14 mouse cellular contexts compared by ENCODE assay signal in the genomic region with DNA sequence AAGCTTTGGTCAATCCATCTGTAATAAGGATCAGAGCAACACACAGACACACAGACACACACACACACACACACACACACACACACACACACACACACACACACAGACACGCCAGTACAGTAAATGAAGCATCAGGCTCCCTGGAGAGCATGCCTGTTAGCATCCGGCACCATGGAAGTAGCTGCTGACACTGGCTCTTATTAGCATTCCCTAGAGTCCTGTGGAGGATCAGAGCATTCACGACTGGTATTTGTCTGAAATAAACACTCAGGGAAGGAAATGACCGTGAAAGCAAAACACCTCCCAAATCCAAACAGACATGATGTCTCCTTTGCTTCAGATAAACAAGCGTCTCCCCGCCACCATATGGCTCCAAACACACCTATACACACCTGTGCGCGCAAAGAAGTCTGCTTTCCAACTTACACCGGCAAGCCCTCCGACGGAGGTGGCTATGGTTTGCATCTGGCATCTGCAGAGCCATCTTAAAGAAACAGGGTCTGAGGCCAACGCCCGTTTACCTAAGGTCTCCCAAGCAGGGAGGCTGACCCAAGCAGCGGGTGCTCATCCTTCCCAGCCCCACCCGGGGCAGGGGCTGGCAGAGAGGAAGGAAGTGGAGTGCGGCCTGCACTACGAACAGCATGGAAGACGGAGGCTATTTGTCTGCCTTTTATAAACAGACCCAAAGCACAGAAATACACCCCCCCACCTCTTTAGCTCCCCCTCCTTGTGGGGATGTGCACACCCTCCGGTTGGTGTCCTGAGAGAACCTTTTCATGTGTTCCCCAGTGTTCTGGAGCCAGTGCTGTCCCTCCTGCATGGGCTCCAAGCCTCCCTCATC. TPM values are rescaled to one million over a fixed set of nuclear protein-coding genes. Genes with fewer than 3 reads are reported as not detected.
DNase-seq lines count a peak whose midpoint lies in the region; ATAC-seq and TF ChIP-seq lines count a peak whose summit lies in the region.
"Had no signal": no experiment of that assay in that cellular context is flagged by ENCODE, and none has a peak within 500 bp of the region (broad histone marks: within the 10 kb centered on the region; RNA-seq: fewer than 3 reads in every experiment).

No protein-coding gene starts in this region.

- DNase-seq in gastrocnemius, adult 18-20 months (ENCODE audit: low spot score), result peak; percentile 3
- no peak for DNase-seq in gastrocnemius, postnatal 4 days (ENCODE audit: low spot score in 2 of 2)
- peak; percentile 50 for DNase-seq in midbrain, embryonic 14.5 days
- peak; percentile 10 for DNase-seq in naive thymus-derived CD4-positive, alpha-beta T cell, adult 2 months (ENCODE audit: low read depth)
- no peak for DNase-seq in layer of hippocampus, adult 2 months (ENCODE audit: low spot score in 2 of 2)
- DNase-seq: adrenal gland, postnatal 25 days; cerebellum, adult 9-11 months; gastrocnemius, postnatal 10 days; kidney, postnatal 36 days; left cerebral cortex, postnatal 4 days had no signal

- no peak overlapping the region for H3K4me3 ChIP-seq in midbrain, embryonic 14.5 days (replicated peaks; ENCODE audit: low read depth, low read length)
- H3K4me3 ChIP-seq in midbrain, embryonic 15.5 days, result no peak overlapping the region
- H3K4me3 ChIP-seq in limb, embryonic 13.5 days, result no peak overlapping the region
- no peak overlapping the region for H3K4me3 ChIP-seq in layer of hippocampus, adult 2 months
- H3K4me3 ChIP-seq: megakaryocyte, embryonic 14.5 days had no signal

- no peak for TF ChIP-seq CTCF in layer of hippocampus, adult 2 months (conservative IDR thresholded peaks at IDR 0.05)

- no peak overlapping the region for H3K9ac ChIP-seq in midbrain, embryonic 14.5 days (replicated peaks; ENCODE audit: low read length)
- no peak overlapping the region for H3K9ac ChIP-seq in midbrain, embryonic 15.5 days
- 0 out of 2 replicates have a peak overlapping the region, but pooled peaks have one; percentile 13 for H3K9ac ChIP-seq in limb, embryonic 13.5 days

- WGBS in midbrain, embryonic 14.5 days, result 69% methylated on average over 19 of the region's 19 CpGs
- WGBS in midbrain, embryonic 15.5 days, result 63% methylated on average over 19 of the region's 19 CpGs
- WGBS in limb, embryonic 13.5 days, result 54% methylated on average over 19 of the region's 19 CpGs

- no peaks in the 10 kb centered on the region for H3K27me3 ChIP-seq in midbrain, embryonic 14.5 days (ENCODE audit: control insufficient read depth, insufficient read depth, low read length)
- no peaks in the 10 kb centered on the region for H3K27me3 ChIP-seq in midbrain, embryonic 15.5 days (replicated peaks)
- H3K27me3 ChIP-seq in limb, embryonic 13.5 days, result no peaks in the 10 kb centered on the region

- H3K4me1 ChIP-seq in midbrain, embryonic 14.5 days (ENCODE audit: control insufficient read depth, insufficient read depth, low read length), result peaks cover 16% of the 10 kb centered on the region; the same call in 1 of the 2 replicates
- peaks cover 35% of the 10 kb centered on the region for H3K4me1 ChIP-seq in midbrain, embryonic 15.5 days
- peaks cover 54% of the 10 kb centered on the region for H3K4me1 ChIP-seq in limb, embryonic 13.5 days

- H3K36me3 ChIP-seq in midbrain, embryonic 14.5 days (ENCODE audit: control insufficient read depth, insufficient read depth, low read length), result no peaks in the 10 kb centered on the region
- no peaks in the 10 kb centered on the region for H3K36me3 ChIP-seq in midbrain, embryonic 15.5 days (replicated peaks)
- H3K36me3 ChIP-seq in limb, embryonic 13.5 days, result peaks cover 4% of the 10 kb centered on the region; the same call in 1 of the 2 replicates

- ATAC-seq in midbrain, embryonic 14.5 days (ENCODE audit: low FRiP score, low TSS enrichment), result no peak
- ATAC-seq in midbrain, embryonic 15.5 days (replicated peaks), result no peak
- no peak for ATAC-seq in limb, embryonic 13.5 days (ENCODE audit: low FRiP score, low read depth)
- no peak for ATAC-seq in granulocyte monocyte progenitor cell, adult 5-6 weeks (replicated peaks; ENCODE audit: poor library complexity, severe bottlenecking)

- H3K27ac ChIP-seq in midbrain, embryonic 14.5 days (replicated peaks; ENCODE audit: low read depth, low read length), result no peak overlapping the region
- no peak overlapping the region for H3K27ac ChIP-seq in midbrain, embryonic 15.5 days
- H3K27ac ChIP-seq in limb, embryonic 13.5 days, result no peak overlapping the region
- H3K27ac ChIP-seq in layer of hippocampus, adult 2 months, result no peak overlapping the region

- H3K4me2 ChIP-seq in midbrain, embryonic 14.5 days (ENCODE audit: low read length), result no peak overlapping the region
- no peak overlapping the region for H3K4me2 ChIP-seq in midbrain, embryonic 15.5 days
- H3K4me2 ChIP-seq in limb, embryonic 13.5 days (replicated peaks), result 0 out of 2 replicates have a peak overlapping the region, but pooled peaks have one; percentile 3

- H3K9me3 ChIP-seq in midbrain, embryonic 14.5 days (ENCODE audit: control insufficient read depth, low read length), result no peaks in the 10 kb centered on the region
- no peaks in the 10 kb centered on the region for H3K9me3 ChIP-seq in midbrain, embryonic 15.5 days
- peaks cover 5% of the 10 kb centered on the region; the same call in 1 of the 2 replicates for H3K9me3 ChIP-seq in limb, embryonic 13.5 days

RNA-seq across cellular contexts. Expression of a gene that starts 3.9 kb away (rescaled TPM):
- 10 to 100 TPM; 32.8 to 42.6 TPM for total RNA-seq in gastrocnemius, adult 18-20 months (2021)
- 100 to 1,000 TPM; 124 to 134 TPM for total RNA-seq in gastrocnemius, postnatal 4 days (2021)
- 2.0 and 2.4 TPM in 2 replicates for polyA plus RNA-seq in midbrain, embryonic 14.5 days (2014; fragmentation: Nextera tagmentation; extraction: Ambion mirVana)
- polyA plus RNA-seq in midbrain, embryonic 15.5 days (2015; fragmentation: Nextera tagmentation; extraction: Ambion mirVana), result 2.3 TPM in 2 replicates
- polyA plus RNA-seq in limb, embryonic 13.5 days (2015; fragmentation: Nextera tagmentation; extraction: Ambion mirVana), result 8.9 and 10.1 TPM in 2 replicates
- 1.9 and 3.1 TPM in 2 replicates for total RNA-seq in granulocyte monocyte progenitor cell, adult 5-6 weeks (2014; fragmentation: Nextera tagmentation)
- 1.1 and 1.2 TPM in 2 replicates for total RNA-seq in granulocyte monocyte progenitor cell, adult 5-6 weeks (2017)
- total RNA-seq in layer of hippocampus, adult 2 months (2021), result 10 to 100 TPM; 33.0 to 35.4 TPM

Comparison
In these comparisons a context has a peak if more than half of its experiments do, and no peak if none do; other contexts are left out.
1. DNase-seq: peak in gastrocnemius, adult 18-20 months (single experiment), midbrain, embryonic 14.5 days (single experiment) and naive thymus-derived CD4-positive, alpha-beta T cell, adult 2 months (single experiment); none in gastrocnemius, postnatal 4 days (0 of 2) and layer of hippocampus, adult 2 months (0 of 2).
2. RNA of a gene that starts 3.9 kb away (total RNA-seq): 124 to 134 TPM in gastrocnemius, postnatal 4 days, 32.8 to 42.6 TPM in gastrocnemius, adult 18-20 months and 33.0 to 35.4 TPM in layer of hippocampus, adult 2 months; 1.1 to 3.1 TPM in granulocyte monocyte progenitor cell, adult 5-6 weeks; every median in the first group is over 4 times any median in the second.